Mouse (Mus musculus) adrenal gland, postnatal 10 days (tissue): ENCODE data around the gene Gde1. TPM values are rescaled to one million over a fixed set of nuclear protein-coding genes. Genes with fewer than 3 reads are reported as not detected.

Experiments used
- total RNA-seq, 2 experiments: library from RNA; stranded (reverse); gene quantifications; 2 replicates each; pipeline ENCODE4 v1.2.3; 2021

Gde1 gene
- total RNA-seq, 2 experiments from 2014 or later = 90.1 to 93.8 TPM

Other genes starting within 250 kb of the Gde1 start
- gene Itpripl2, start 213.8 kb downstream of the Gde1 start, total RNA-seq = 10 to 100 TPM; 19.0 to 21.2 TPM
- 10 to 100 TPM; 71.9 to 78.3 TPM for gene Coq7, start 172.4 kb downstream of the Gde1 start, total RNA-seq
- gene Tmc7, start 121.0 kb downstream of the Gde1 start, total RNA-seq = 1 to 10 TPM; 1.3 to 2.1 TPM
- under 1 TPM; 0.45 to 0.64 TPM for gene Tmc5, start 108.5 kb downstream of the Gde1 start, total RNA-seq
- 10 to 100 TPM in 1 of 2 experiments, 1 to 10 TPM in 1; 7.4 to 10.1 TPM for gene Ccp110, start 6.8 kb upstream of the Gde1 start, total RNA-seq
- gene Vps35l, start 34.4 kb upstream of the Gde1 start, total RNA-seq = 10 to 100 TPM; 54.0 to 61.7 TPM
- gene Iqck, start 150.0 kb upstream of the Gde1 start, total RNA-seq = 10 to 100 TPM in 1 of 2 experiments, 1 to 10 TPM in 1; 9.1 to 11.9 TPM
- gene Knop1, start 150.5 kb upstream of the Gde1 start, total RNA-seq = 10 to 100 TPM; 50.7 to 54.5 TPM